Mouse (Mus musculus) hindbrain, embryonic 16.5 days (tissue): ENCODE measurements around the gene Sec61a1. TPM values are rescaled to one million over a fixed set of nuclear protein-coding genes. Genes with fewer than 3 reads are reported as not detected.

Source experiments
- ATAC-seq: fragments of 200-750 bp; cut with Nextera tagmentation; 2 replicates; pipeline ENCODE4 v1.8.0; 2017; ENCODE audit warnings: moderate TSS enrichment, moderate library complexity
- H3K27ac ChIP-seq: fragments of 300-500 bp; sonication (generic); 2 replicates; pipeline ENCODE4 v1.5.1; 2014; ENCODE audit warnings: low read depth, mild to moderate bottlenecking, control low read depth, low read length, moderate library complexity
- H3K27me3 ChIP-seq: fragments of 300-500 bp; sonication (generic); replicated peaks from 2 replicates; pipeline ENCODE4 v1.6.1; 2014; ENCODE audit warnings: low read length; ENCODE audit not compliant: control insufficient read depth, insufficient read depth
- H3K36me3 ChIP-seq: fragments of 300-500 bp; sonication (generic); 2 replicates; pipeline ENCODE4 v1.6.1; 2014; ENCODE audit warnings: mild to moderate bottlenecking, low read length, moderate library complexity, mixed read lengths; ENCODE audit not compliant: control insufficient read depth, insufficient read depth
- H3K4me1 ChIP-seq: fragments of 300-500 bp; sonication (generic); 2 replicates; pipeline ENCODE4 v1.6.1; 2014; ENCODE audit warnings: low read depth, low read length; ENCODE audit not compliant: control insufficient read depth, insufficient read depth
- H3K4me2 ChIP-seq: fragments of 300-500 bp; sonication (generic); 2 replicates; pipeline ENCODE4 v1.6.1; 2014; ENCODE audit warnings: mild to moderate bottlenecking, low read length, control low read depth, moderate library complexity
- H3K4me3 ChIP-seq: fragments of 300-500 bp; sonication (generic); 2 replicates; pipeline ENCODE4 v1.5.1; 2014; ENCODE audit warnings: mild to moderate bottlenecking, low read length, control low read depth, moderate library complexity
- H3K9ac ChIP-seq: fragments of 300-500 bp; sonication (generic); 2 replicates; pipeline ENCODE4 v1.6.1; 2014; ENCODE audit warnings: low read depth, mild to moderate bottlenecking, control low read depth, low read length, moderate library complexity
- H3K9me3 ChIP-seq: fragments of 300-500 bp; sonication (generic); 2 replicates; pipeline ENCODE4 v1.6.1; 2014; ENCODE audit warnings: mild to moderate bottlenecking, low read length, moderate library complexity; ENCODE audit not compliant: control insufficient read depth
- WGBS: fragments of 180-500 bp; shearing (Covaris S2); extraction: QIAGEN DNeasy Blood & Tissue Kit; methylation state at CpG from one replicate; pipeline ENCODE4 v1.1.7; 2014; 5-methylcytosine and 5-hydroxymethylcytosine counted together
- polyA plus RNA-seq: library from polyadenylated mRNA; unstranded; fragments of >200 nt; fragmentation: Nextera tagmentation; extraction: Ambion mirVana; gene quantifications from 2 replicates; pipeline ENCODE4 v1.2.1, GENCODE M21; 2015

The Sec61a1 gene
- polyA plus RNA-seq, 1 experiment from 2014 or later = 155 TPM

DNA sequence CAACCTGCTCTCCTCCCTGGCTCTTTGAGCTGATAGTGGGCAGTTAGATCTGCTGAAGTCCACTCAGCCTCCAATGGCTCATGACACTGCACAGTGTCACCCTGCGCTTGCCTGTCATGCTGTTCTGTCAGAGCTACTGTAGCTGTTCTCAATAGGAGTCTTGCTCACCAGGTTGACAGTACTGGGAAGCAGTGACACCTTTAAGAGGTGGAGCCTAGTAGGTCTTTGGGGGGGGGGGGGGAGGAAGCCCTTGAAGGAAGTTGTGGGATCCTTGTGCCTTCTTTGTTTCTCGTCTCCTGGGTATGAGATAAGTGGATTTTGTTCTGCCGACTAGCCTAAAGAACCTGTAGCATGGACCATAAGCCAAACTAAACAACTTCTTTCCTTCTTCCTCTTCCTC is 3.9 kb upstream of the Sec61a1 start:
- 81% methylated on average over 3 of the region's 3 CpGs for WGBS

DNA sequence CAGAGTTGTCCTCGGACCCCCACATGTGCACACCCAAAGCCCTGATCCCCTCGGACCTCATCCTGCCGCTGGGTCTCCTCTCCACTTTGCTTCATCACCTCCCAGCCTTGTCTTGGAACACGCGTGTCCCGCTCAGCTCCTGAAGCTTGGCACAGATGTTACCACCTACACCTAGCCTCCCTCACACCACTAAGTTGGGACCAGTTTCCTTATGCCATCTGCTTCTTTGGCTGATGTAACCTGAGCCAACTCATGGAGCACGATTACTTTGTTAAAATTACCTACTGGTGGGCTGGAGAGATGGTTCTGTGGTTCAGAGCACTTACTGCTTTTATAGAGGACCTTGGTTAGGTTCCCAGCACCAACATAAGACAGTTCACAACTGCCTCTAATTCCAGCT is 3.1 kb upstream of the Sec61a1 start:
- H3K4me3 ChIP-seq = no peak overlapping the region
- ATAC-seq = no peak
- H3K4me1 ChIP-seq = peaks cover 19% of the 10 kb centered on the region
- no peak overlapping the region for H3K27ac ChIP-seq
- H3K36me3 ChIP-seq = no peaks in the 10 kb centered on the region
- H3K9me3 ChIP-seq = no peaks in the 10 kb centered on the region
- H3K4me2 ChIP-seq = no peak overlapping the region
- 86% methylated on average over 7 of the region's 7 CpGs for WGBS
- H3K9ac ChIP-seq = no peak overlapping the region
- H3K27me3 ChIP-seq = no peaks in the 10 kb centered on the region

More for the DNA sequence above, 3.9 kb upstream of the Sec61a1 start:
- H3K27me3 ChIP-seq = no peaks in the 10 kb centered on the region
- no peaks in the 10 kb centered on the region for H3K36me3 ChIP-seq
- no peak overlapping the region for H3K4me3 ChIP-seq
- no peak for ATAC-seq
- H3K9ac ChIP-seq = no peak overlapping the region
- no peak overlapping the region for H3K4me2 ChIP-seq
- no peaks in the 10 kb centered on the region for H3K9me3 ChIP-seq
- peaks cover 12% of the 10 kb centered on the region for H3K4me1 ChIP-seq
- H3K27ac ChIP-seq = no peak overlapping the region

DNA sequence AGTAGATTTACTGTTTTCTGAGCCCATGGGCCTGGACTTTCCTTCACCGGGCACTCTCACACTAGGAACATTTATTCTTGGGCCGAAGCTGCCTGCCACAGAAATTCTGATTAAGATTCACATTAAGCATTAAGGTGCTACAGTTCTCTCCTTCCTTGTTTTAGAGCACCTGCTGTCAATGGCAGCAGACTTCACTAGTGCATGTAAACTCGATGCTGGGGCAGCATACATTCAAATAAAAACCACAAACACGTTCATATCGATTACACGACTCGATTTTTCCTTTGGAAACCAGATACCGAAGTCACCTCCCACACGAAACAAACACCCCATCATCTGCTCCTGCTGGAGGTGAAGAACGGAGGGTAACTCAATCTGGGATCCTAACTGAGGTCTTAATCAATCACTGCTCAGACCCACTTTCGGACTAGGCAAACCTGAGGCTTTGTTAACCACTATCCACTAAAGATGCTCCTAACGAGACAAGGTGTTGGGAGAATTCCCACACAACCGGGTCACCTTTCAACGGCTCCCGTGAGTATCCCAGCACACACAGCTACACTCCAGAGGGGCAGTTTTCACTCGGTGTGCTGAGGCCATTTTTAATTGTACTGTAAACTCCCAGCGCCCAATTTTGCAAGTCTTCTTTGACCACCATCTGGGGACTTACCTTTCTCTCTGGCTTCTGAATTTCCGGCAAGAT is 853 bp downstream of the Sec61a1 start:
- peaks cover 4% of the 10 kb centered on the region; the same call in 1 of the 2 replicates for H3K36me3 ChIP-seq
- H3K9me3 ChIP-seq = no peaks in the 10 kb centered on the region
- H3K4me1 ChIP-seq = peaks cover 23% of the 10 kb centered on the region
- no peak for ATAC-seq
- H3K27ac ChIP-seq = peak overlapping the region; percentile 86
- no peaks in the 10 kb centered on the region for H3K27me3 ChIP-seq
- WGBS = 15% methylated on average over 18 of the region's 18 CpGs
- peak overlapping the region; percentile 90 for H3K4me2 ChIP-seq
- H3K4me3 ChIP-seq = peak overlapping the region; percentile 89
- H3K9ac ChIP-seq = peak overlapping the region; percentile 85

DNA sequence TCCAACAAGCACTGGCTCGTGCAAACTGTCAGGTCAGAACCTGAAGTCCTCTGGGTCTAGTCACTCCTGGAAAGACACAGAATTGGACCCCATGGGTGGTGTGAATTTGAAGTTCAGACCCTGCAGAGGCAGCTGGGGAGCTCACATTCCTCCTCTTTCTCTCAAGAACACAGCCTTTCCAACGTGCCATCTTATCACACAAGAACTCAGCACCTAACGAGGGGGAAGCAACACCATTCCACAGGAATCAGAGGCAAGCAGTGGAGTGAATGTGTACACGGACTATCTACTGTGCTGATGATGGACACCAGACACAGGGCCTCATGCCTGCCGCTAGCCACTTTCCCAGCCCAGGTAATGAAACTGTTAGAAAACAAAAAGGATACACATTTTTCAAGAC is 2.0 kb downstream of the Sec61a1 start:
- Histone ChIP-seq H3K9me3 (no peaks in the 10 kb centered on the region), H3K4me1 (peaks cover 23% of the 10 kb centered on the region), H3K9ac (no peak overlapping the region), H3K27me3 (no peaks in the 10 kb centered on the region), H3K36me3 (peaks cover 10% of the 10 kb centered on the region), H3K4me3 (no peak overlapping the region), H3K4me2 (no peak overlapping the region; the same call in 1 of the 2 replicates), H3K27ac (no peak overlapping the region)
- 74% methylated on average over 5 of the region's 5 CpGs for WGBS
- no peak for ATAC-seq

DNA sequence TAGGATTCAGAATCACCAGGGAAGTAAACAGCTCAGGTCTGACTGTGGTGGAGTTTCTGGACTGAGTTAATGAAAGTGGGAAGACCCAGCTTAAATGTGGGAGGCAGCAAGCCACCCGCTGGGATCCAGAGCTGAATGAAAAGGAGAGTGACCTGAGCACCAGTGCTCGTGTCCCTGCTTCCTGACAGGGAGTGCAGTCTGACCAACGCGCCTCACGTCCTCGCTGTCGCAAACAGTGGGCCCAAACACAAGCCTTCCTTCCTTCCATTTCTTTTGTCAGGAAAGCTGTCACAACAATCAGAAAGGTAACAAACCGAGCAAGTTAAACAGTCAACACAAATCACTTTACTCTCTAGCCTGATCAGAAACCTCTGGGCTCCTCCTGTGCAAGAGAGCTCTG is 2.7 kb downstream of the Sec61a1 start:
- H3K4me3 ChIP-seq = no peak overlapping the region
- H3K27ac ChIP-seq = no peak overlapping the region
- 81% methylated on average over 8 of the region's 8 CpGs for WGBS

DNA sequence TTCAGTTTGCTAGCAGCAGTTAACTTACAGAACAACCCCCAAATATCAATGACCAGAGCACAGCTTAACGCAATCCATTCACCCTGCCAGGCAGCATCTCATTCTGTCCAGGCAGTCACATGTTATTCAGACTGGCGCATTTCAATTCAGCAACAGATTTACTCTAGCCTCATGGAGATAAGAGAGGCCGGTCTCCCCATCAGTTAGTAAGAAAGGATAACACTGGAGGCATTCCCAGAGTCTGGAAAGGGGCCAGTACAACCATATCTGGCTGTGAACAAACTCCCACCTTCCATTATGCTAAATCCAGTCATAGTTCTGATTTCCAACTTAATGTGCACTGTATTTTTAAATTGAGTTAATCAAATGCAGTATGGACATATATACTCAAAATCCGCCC is 4.2 kb downstream of the Sec61a1 start:
- no peaks in the 10 kb centered on the region for H3K9me3 ChIP-seq
- 89% methylated on average over 4 of the region's 4 CpGs for WGBS
- no peak for ATAC-seq
- no peak overlapping the region for H3K27ac ChIP-seq
- H3K36me3 ChIP-seq = peaks cover 29% of the 10 kb centered on the region
- H3K4me3 ChIP-seq = no peak overlapping the region
- H3K4me1 ChIP-seq = peaks cover 19% of the 10 kb centered on the region
- H3K9ac ChIP-seq = no peak overlapping the region
- no peaks in the 10 kb centered on the region for H3K27me3 ChIP-seq
- no peak overlapping the region for H3K4me2 ChIP-seq

More for the DNA sequence above, 2.7 kb downstream of the Sec61a1 start:
- H3K9me3 ChIP-seq = no peaks in the 10 kb centered on the region
- peaks cover 15% of the 10 kb centered on the region for H3K36me3 ChIP-seq
- ATAC-seq = no peak
- no peak overlapping the region for H3K4me2 ChIP-seq
- no peak overlapping the region for H3K9ac ChIP-seq
- no peaks in the 10 kb centered on the region for H3K27me3 ChIP-seq
- H3K4me1 ChIP-seq = peaks cover 23% of the 10 kb centered on the region

DNA sequence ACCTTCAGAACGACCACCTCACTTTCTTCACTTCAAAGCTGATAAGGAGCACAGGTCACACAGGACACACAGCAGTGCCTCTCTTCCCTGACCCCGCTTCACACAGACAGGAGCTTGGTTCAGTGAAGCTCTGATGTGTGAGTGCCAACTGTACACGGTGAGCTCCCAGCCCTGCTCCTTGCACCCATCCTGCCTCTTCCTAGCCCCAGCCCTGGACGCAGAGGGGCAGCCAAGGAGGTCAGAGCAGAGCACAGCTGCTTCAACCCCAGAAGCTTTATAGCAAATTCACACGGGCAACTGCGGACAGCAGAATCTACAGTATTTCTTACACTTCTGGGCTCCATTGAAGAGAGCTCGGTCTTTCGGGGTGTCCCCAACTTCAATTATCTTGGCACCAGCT is 4.7 kb downstream of the Sec61a1 start:
- H3K4me2 ChIP-seq = no peak overlapping the region
- no peak overlapping the region for H3K9ac ChIP-seq
- no peak overlapping the region for H3K27ac ChIP-seq
- H3K4me3 ChIP-seq = no peak overlapping the region
- H3K4me1 ChIP-seq = peaks cover 16% of the 10 kb centered on the region
- 94% methylated on average over 8 of the region's 8 CpGs for WGBS
- peaks cover 32% of the 10 kb centered on the region for H3K36me3 ChIP-seq
- no peak for ATAC-seq
- no peaks in the 10 kb centered on the region for H3K27me3 ChIP-seq
- no peaks in the 10 kb centered on the region for H3K9me3 ChIP-seq

DNA sequence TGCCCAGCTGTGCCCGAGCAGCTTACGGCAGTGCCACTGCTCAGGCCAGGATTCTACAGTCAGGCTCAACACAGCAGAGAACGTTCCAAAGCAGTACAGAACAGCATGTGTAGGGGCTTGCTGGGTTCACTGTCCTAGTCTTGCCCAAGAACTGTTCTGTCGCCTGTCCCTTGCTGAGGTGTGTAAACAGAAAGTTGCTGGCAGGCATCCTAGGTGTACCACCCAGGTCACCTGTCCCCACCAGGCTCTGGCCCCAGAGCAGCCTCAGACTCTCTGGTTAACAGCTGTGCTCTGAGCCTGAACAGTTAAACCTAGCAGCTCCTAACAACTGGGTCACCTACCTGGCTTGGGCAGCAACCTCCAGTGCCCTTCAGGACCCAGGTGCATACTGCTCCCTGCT is 15.7 kb downstream of the Sec61a1 start:
- H3K36me3 ChIP-seq = peaks cover 41% of the 10 kb centered on the region
- WGBS = 88% methylated on average over 4 of the region's 4 CpGs

DNA sequence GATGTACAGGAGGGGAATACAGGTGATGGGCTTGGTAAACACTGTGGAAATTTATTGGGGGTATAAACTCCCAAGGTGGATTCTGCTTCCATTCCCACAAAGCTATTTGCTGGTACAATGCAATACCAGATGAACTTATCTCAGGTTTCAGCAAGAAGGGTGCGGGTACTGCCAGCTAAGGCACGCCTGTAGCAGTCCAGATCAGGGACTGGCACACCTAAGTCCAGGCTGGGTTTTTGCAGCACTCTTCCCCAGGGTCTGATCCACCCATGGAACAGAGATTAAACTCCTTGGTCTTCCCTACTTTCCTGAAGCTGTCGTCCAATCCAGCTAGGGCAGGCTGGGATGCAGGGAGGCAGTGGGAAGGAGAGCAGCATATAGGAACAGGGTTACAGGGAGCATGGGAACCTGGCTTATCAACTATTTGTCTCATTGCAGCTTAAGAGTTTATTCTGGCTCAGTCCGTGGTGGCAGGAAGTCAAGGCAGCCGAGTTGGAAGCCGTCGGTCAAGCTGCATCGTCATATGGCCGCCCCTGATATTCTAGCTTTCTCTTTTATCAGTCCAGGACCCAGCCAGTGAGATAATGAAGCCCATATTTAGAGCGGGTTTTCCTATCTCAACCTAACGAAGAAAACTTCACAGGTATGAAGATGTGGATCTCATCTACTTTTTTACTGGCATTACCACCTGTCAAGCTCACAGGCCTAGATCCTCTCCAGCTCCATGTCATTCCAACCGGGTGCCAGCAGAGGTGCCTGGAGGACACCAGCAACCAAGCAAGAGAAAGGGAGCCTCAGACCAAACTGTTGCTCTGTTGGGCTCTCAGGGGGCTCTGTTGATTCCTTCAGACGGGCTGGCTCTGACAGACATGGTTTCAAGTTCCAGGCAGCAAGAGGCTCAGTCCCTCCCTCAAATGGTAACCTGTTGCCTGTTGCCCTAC is 16.4 kb downstream of the Sec61a1 start:
- Histone ChIP-seq H3K9me3 (no peaks in the 10 kb centered on the region), H3K27me3 (no peaks in the 10 kb centered on the region), H3K9ac (no peak overlapping the region), H3K4me3 (no peak overlapping the region), H3K4me1 (peaks cover 5% of the 10 kb centered on the region), H3K27ac (no peak overlapping the region), H3K36me3 (peaks cover 41% of the 10 kb centered on the region), H3K4me2 (no peak overlapping the region)
- WGBS = 80% methylated on average over 13 of the region's 13 CpGs
- ATAC-seq = no peak

More for the DNA sequence above, 15.7 kb downstream of the Sec61a1 start:
- Histone ChIP-seq H3K9ac (no peak overlapping the region), H3K4me1 (peaks cover 5% of the 10 kb centered on the region), H3K9me3 (no peaks in the 10 kb centered on the region), H3K4me2 (no peak overlapping the region), H3K4me3 (no peak overlapping the region), H3K27me3 (no peaks in the 10 kb centered on the region), H3K27ac (no peak overlapping the region)
- ATAC-seq = no peak
